Mouse (Mus musculus): ENCODE measurements at regions not wholly inside any gene's neighbourhood (a gene's known extent, or its start where the extent isn't known, plus 50 kb on each side); places are given as distances from the start of the nearest gene placed in this dataset.

DNA sequence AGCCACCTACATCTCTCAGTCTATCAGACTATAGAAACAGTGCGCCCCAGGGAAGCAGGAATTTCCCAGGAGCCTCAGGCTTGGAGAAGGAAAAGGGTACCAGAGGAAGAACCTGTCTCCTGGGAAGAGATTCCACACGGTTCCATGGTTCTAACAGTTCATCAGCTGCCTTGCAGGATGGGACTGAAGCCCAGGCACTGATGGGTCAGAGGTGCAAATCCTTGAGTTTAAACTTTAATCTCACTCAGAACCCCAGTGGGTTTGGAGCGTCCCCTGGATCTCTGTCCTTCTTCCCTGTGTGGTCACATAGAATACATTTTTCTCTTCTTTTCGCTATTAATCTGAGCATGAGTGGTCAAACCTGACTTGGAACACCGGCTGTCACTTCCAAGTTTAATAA is 67.9 kb upstream of the Slc22a12 start:
- Histone ChIP-seq H3K9me3 (ENCODE audit: control insufficient read depth, low read length) (no peaks in the 10 kb centered on the region), H3K27me3 (ENCODE audit: control insufficient read depth, insufficient read depth, low read length) (no peaks in the 10 kb centered on the region), H3K36me3 (ENCODE audit: control insufficient read depth, insufficient read depth, low read length) (no peaks in the 10 kb centered on the region), H3K4me1 (replicated peaks; ENCODE audit: control insufficient read depth, insufficient read depth, low read length) (0 out of 2 replicates have a peak, but pooled peaks cover 3% of the 10 kb centered on the region), H3K27ac (ENCODE audit: low read depth, low read length) (no peak overlapping the region), H3K9ac (ENCODE audit: low read depth, low read length) (no peak overlapping the region), H3K4me3 (ENCODE audit: low read depth, low read length) (no peak overlapping the region), H3K4me2 (replicated peaks; ENCODE audit: low read depth, low read length) (no peak overlapping the region)
- ATAC-seq (ENCODE audit: low FRiP score) (no peak), DNase-seq (ENCODE audit: low spot score) (no peak)
- WGBS, result 80% methylated on average over 5 of the region's 5 CpGs

DNA sequence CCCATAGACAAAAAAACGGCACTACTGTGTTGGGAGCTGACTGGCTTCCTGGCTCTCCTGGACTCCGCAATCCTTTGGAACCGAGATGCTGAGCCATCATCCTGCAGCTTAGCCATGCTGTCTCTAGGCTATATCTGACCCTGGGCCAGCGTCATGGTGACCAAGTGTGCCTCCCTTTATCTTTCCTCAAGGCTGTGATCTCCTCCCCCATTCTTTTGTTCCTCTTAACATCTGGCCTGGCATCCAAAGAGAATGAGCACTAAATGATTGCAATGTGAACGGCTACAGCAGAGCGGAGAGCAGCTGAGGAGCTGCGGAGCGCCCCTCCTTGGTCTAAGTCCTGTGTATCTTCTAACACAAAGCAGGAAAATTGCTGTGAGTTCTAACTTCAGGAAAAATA is 67.2 kb upstream of the Slc22a12 start:
- Histone ChIP-seq H3K36me3 (ENCODE audit: control insufficient read depth, insufficient read depth, low read length) (no peaks in the 10 kb centered on the region), H3K4me2 (replicated peaks; ENCODE audit: low read depth, low read length) (no peak overlapping the region), H3K27ac (ENCODE audit: low read depth, low read length) (no peak overlapping the region), H3K4me1 (replicated peaks; ENCODE audit: control insufficient read depth, insufficient read depth, low read length) (0 out of 2 replicates have a peak, but pooled peaks cover 3% of the 10 kb centered on the region), H3K4me3 (ENCODE audit: low read depth, low read length) (no peak overlapping the region), H3K9ac (ENCODE audit: low read depth, low read length) (peak overlapping the region; percentile 17; the same call in 1 of the 2 replicates), H3K27me3 (ENCODE audit: control insufficient read depth, insufficient read depth, low read length) (no peaks in the 10 kb centered on the region), H3K9me3 (ENCODE audit: control insufficient read depth, low read length) (no peaks in the 10 kb centered on the region)
- no peak for ATAC-seq (ENCODE audit: low FRiP score)
- WGBS, result 31% methylated on average over 8 of the region's 8 CpGs
- peak; percentile 49 for DNase-seq (ENCODE audit: low spot score)

DNA sequence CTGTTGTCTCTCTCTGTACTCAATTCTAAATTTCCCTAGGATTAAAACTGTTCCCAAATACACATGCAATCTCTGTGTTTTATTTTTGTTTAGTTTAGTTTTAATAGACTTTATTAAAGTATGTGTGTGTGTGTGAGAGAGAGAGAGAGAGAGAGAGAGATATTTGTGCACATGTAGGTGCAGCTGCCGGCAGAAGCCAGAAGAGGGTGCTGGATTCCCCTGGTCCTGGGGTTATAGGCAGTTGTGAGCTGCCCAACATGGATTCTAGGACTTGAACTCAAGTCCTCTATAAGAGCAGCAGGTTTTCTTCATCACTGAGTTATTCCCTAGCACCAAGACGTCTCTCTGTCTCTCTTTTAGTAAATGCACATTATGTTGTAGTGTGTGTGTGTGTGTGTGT is 64.7 kb upstream of the Slc22a12 start:
- no peak overlapping the region for H3K4me2 ChIP-seq (replicated peaks; ENCODE audit: low read depth, low read length)
- H3K4me3 ChIP-seq (ENCODE audit: low read depth, low read length), result no peak overlapping the region
- H3K4me1 ChIP-seq (replicated peaks; ENCODE audit: control insufficient read depth, insufficient read depth, low read length), result 0 out of 2 replicates have a peak, but pooled peaks cover 3% of the 10 kb centered on the region
- no peak overlapping the region for H3K27ac ChIP-seq (ENCODE audit: low read depth, low read length)
- H3K9ac ChIP-seq (ENCODE audit: low read depth, low read length), result no peak overlapping the region
- 86% methylated on average over 2 of the region's 2 CpGs for WGBS
- no peaks in the 10 kb centered on the region for H3K27me3 ChIP-seq (ENCODE audit: control insufficient read depth, insufficient read depth, low read length)
- ATAC-seq (ENCODE audit: low FRiP score), result no peak
- no peaks in the 10 kb centered on the region for H3K36me3 ChIP-seq (ENCODE audit: control insufficient read depth, insufficient read depth, low read length)
- H3K9me3 ChIP-seq (ENCODE audit: control insufficient read depth, low read length), result no peaks in the 10 kb centered on the region
- DNase-seq (ENCODE audit: low spot score), result no peak

DNA sequence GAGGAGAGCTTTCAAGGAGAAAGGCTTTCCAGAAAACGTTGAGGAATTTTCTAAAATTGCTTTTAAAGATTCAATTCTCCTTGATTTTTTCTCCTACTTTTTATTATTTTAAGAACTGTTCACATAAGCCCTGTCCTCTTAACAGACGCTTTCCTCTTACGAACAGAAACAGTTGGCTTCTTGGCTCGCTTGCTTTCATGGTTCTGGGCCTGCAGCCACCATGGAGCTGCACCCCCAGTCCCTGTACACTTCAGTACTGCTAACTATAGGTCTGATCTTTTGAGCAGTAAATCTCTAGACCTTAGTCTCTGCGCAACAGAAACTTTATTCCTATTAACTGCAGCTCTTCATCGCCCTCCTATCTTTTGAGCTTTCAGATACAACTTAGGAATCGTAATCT is 63.8 kb upstream of the Slc22a12 start:
- H3K36me3 ChIP-seq (ENCODE audit: control insufficient read depth, insufficient read depth, low read length), result no peaks in the 10 kb centered on the region
- DNase-seq (ENCODE audit: low spot score), result no peak
- H3K9me3 ChIP-seq (ENCODE audit: control insufficient read depth, low read length), result no peaks in the 10 kb centered on the region
- no peak overlapping the region for H3K9ac ChIP-seq (ENCODE audit: low read depth, low read length)
- H3K27me3 ChIP-seq (ENCODE audit: control insufficient read depth, insufficient read depth, low read length), result no peaks in the 10 kb centered on the region
- H3K27ac ChIP-seq (ENCODE audit: low read depth, low read length), result no peak overlapping the region
- no peak overlapping the region for H3K4me2 ChIP-seq (replicated peaks; ENCODE audit: low read depth, low read length)
- ATAC-seq (ENCODE audit: low FRiP score), result no peak
- H3K4me1 ChIP-seq (replicated peaks; ENCODE audit: control insufficient read depth, insufficient read depth, low read length), result 0 out of 2 replicates have a peak, but pooled peaks cover 3% of the 10 kb centered on the region
- 90% methylated on average over 7 of the region's 7 CpGs for WGBS
- H3K4me3 ChIP-seq (ENCODE audit: low read depth, low read length), result no peak overlapping the region

DNA sequence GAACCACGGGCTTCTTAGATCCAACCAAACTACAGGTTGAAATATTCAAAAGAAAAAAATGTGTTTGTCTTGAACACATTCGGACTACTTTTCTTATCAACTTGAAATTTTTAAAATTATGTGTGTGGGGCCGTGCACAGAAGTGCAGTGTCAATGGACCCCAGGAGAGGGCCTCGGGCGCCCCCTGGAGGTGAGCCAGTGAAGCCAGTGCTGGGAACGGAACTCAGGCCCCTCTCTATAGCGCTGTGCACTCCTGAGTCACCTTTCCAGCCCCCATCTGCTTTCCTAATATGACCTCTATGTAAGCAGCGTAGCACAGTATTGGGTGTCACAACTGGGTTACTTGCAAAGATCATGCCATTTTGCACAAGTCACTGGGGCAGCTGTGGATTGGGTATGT is 61.9 kb upstream of the Slc22a12 start:
- no peak overlapping the region for H3K9ac ChIP-seq (ENCODE audit: low read depth, low read length)
- no peak overlapping the region for H3K4me2 ChIP-seq (replicated peaks; ENCODE audit: low read depth, low read length)
- WGBS, result 63% methylated on average over 8 of the region's 8 CpGs

DNA sequence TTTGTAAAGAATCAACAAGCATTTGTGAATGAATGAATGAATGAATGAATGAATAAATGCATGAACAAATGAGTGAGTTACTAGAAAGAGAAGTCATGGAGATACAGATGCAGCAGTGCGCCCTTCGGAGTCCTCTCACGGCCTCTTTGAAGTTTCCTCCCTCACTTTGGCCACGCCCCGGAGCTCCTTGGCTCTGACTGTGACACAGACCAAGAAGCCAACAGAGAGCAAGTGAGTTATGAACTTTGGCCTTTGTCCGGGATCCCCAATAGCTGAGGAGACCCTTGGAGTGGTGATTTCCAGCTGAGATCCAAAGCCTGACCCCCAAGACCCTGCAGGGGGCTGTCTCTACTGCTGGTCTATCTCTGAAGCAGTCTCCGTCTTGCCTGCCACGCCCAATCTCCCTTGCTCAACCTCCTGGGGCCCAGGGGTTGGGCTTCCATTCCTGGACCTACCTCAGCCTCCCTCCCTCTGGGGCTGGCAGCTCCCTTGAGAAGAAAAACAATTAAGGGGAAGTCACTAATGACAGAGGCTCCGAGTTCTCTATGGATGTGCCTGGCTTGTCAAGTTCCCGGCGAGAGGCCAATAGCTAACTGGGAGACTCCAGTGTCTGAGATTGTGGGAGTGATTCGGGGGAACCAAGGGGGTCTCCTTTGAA is 58.2 kb upstream of the Slc22a12 start:
- Histone ChIP-seq H3K9me3 (ENCODE audit: control insufficient read depth, low read length) (no peaks in the 10 kb centered on the region), H3K36me3 (ENCODE audit: control insufficient read depth, insufficient read depth, low read length) (no peaks in the 10 kb centered on the region), H3K9ac (ENCODE audit: low read depth, low read length) (no peak overlapping the region), H3K27me3 (ENCODE audit: control insufficient read depth, insufficient read depth, low read length) (no peaks in the 10 kb centered on the region), H3K4me2 (replicated peaks; ENCODE audit: low read depth, low read length) (no peak overlapping the region), H3K27ac (ENCODE audit: low read depth, low read length) (no peak overlapping the region), H3K4me1 (replicated peaks; ENCODE audit: control insufficient read depth, insufficient read depth, low read length) (no peaks in the 10 kb centered on the region), H3K4me3 (ENCODE audit: low read depth, low read length) (no peak overlapping the region)
- WGBS, result 35% methylated on average over 12 of the region's 12 CpGs
- ATAC-seq (ENCODE audit: low FRiP score) (no peak), DNase-seq (ENCODE audit: low spot score) (no peak)

More for the DNA sequence above, 61.9 kb upstream of the Slc22a12 start:
- no peaks in the 10 kb centered on the region for H3K36me3 ChIP-seq (ENCODE audit: control insufficient read depth, insufficient read depth, low read length)
- 0 out of 2 replicates have a peak, but pooled peaks cover 3% of the 10 kb centered on the region for H3K4me1 ChIP-seq (replicated peaks; ENCODE audit: control insufficient read depth, insufficient read depth, low read length)
- no peak overlapping the region for H3K4me3 ChIP-seq (ENCODE audit: low read depth, low read length)
- no peak overlapping the region for H3K27ac ChIP-seq (ENCODE audit: low read depth, low read length)
- H3K27me3 ChIP-seq (ENCODE audit: control insufficient read depth, insufficient read depth, low read length), result no peaks in the 10 kb centered on the region
- DNase-seq (ENCODE audit: low spot score) (no peak), ATAC-seq (ENCODE audit: low FRiP score) (no peak)
- no peaks in the 10 kb centered on the region for H3K9me3 ChIP-seq (ENCODE audit: control insufficient read depth, low read length)

DNA sequence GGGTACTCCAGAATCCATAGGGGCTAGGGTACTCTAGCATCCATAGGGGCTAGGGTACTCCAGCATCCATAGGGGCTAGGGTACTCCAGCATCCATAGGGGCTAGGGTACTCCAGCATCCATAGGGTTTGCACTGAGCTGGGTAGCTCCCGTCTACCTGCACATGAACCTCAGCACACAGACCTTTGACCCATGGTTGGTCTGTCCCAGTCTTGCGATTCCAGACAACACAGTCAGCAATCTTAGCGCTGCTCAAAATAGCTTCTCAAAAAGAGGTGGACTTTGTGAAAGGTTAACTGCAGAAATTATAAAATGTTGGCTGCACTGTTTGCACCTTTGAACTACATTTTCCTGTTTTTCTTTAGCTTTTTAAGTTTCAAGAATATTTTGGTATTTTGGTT is 56.4 kb upstream of the Slc22a12 start:
- Histone ChIP-seq H3K27me3 (ENCODE audit: control insufficient read depth, insufficient read depth, low read length) (no peaks in the 10 kb centered on the region), H3K9me3 (ENCODE audit: control insufficient read depth, low read length) (no peaks in the 10 kb centered on the region), H3K27ac (ENCODE audit: low read depth, low read length) (no peak overlapping the region), H3K4me2 (replicated peaks; ENCODE audit: low read depth, low read length) (no peak overlapping the region), H3K4me3 (ENCODE audit: low read depth, low read length) (no peak overlapping the region), H3K9ac (ENCODE audit: low read depth, low read length) (no peak overlapping the region), H3K36me3 (ENCODE audit: control insufficient read depth, insufficient read depth, low read length) (no peaks in the 10 kb centered on the region), H3K4me1 (replicated peaks; ENCODE audit: control insufficient read depth, insufficient read depth, low read length) (no peaks in the 10 kb centered on the region)
- 91% methylated on average over 3 of the region's 3 CpGs for WGBS
- ATAC-seq (ENCODE audit: low FRiP score), result no peak
- no peak for DNase-seq (ENCODE audit: low spot score)

DNA sequence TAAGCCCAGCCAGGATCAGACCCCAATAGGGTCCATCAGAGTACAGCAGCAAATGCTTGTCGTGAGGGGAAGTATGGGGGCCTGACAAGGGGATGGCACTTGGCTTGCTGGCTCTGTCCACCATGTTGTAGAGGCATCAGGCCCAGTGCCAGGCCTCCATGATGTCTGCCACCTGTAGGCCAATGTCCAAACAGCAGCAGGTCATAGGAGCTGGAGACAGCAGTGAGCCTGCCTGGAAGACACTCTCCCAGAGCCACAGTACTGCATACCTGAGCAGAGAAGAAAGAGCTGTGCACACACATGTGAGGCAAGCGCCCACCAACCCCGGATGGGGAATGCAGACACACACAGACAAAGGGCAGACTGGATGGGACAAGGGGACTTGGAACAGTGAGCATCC is 55.4 kb upstream of the Slc22a12 start:
- Histone ChIP-seq H3K27me3 (ENCODE audit: control insufficient read depth, insufficient read depth, low read length) (no peaks in the 10 kb centered on the region), H3K4me1 (replicated peaks; ENCODE audit: control insufficient read depth, insufficient read depth, low read length) (no peaks in the 10 kb centered on the region), H3K4me3 (ENCODE audit: low read depth, low read length) (no peak overlapping the region), H3K36me3 (ENCODE audit: control insufficient read depth, insufficient read depth, low read length) (no peaks in the 10 kb centered on the region), H3K9ac (ENCODE audit: low read depth, low read length) (no peak overlapping the region), H3K4me2 (replicated peaks; ENCODE audit: low read depth, low read length) (no peak overlapping the region), H3K9me3 (ENCODE audit: control insufficient read depth, low read length) (no peaks in the 10 kb centered on the region), H3K27ac (ENCODE audit: low read depth, low read length) (no peak overlapping the region)
- ATAC-seq (ENCODE audit: low FRiP score) (no peak), DNase-seq (ENCODE audit: low spot score) (no peak)
- WGBS, result 81% methylated on average over 3 of the region's 3 CpGs

DNA sequence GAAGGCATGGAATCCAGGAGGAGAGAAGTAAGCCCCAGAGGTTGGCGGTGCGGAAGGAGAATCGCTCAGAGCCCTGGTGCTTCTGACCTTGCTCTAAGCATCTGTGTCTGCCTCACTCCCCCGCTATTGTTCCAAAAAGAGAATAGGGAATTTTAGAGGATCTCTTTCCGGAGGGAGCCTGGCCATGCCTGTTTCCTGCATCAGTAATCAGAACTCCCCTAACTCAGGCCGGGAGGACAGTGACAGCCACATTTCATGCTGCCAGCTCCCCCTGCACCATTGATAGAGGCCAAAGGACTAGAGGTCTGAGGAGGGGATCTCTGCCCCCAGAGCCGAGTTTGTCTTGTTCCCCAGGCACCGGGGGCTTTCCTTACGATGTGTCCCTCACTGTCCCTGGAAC is 53.0 kb upstream of the Slc22a12 start:
- no peaks in the 10 kb centered on the region for H3K9me3 ChIP-seq (ENCODE audit: control insufficient read depth, low read length)
- H3K4me2 ChIP-seq (replicated peaks; ENCODE audit: low read depth, low read length), result no peak overlapping the region
- H3K27me3 ChIP-seq (ENCODE audit: control insufficient read depth, insufficient read depth, low read length), result no peaks in the 10 kb centered on the region
- no peak for ATAC-seq (ENCODE audit: low FRiP score)
- no peak for DNase-seq (ENCODE audit: low spot score)
- 62% methylated on average over 9 of the region's 9 CpGs for WGBS
- no peaks in the 10 kb centered on the region for H3K4me1 ChIP-seq (replicated peaks; ENCODE audit: control insufficient read depth, insufficient read depth, low read length)
- H3K4me3 ChIP-seq (ENCODE audit: low read depth, low read length), result no peak overlapping the region
- H3K27ac ChIP-seq (ENCODE audit: low read depth, low read length), result no peak overlapping the region
- no peak overlapping the region for H3K9ac ChIP-seq (ENCODE audit: low read depth, low read length)
- H3K36me3 ChIP-seq (ENCODE audit: control insufficient read depth, insufficient read depth, low read length), result no peaks in the 10 kb centered on the region
